Mouse (Mus musculus) heart, adult 9 months (tissue): ENCODE results near the gene Cmah.

Experiments
- DNase-seq, 2 experiments: peaks; one replicate each; pipeline ENCODE4 v3.0.0; 2022; ENCODE audit warnings: low spot score in 2 of 2

The Cmah gene

GRCm38 (mm10) chr13:24327201-24327600, at the start of gene Cmah:
Cmah (plus strand) TSS chr13:24327404.
- no peak for DNase-seq

- no peak for DNase-seq
These were observed 47.8 kb upstream of the Cmah start for GRCm38 (mm10) chr13:24279407-24279761.

GRCm38 (mm10) chr13:24279762-24280438, 47.3 kb upstream of the Cmah start:
- peak in 1 of 2 experiments; percentile 17 for DNase-seq

GRCm38 (mm10) chr13:24280439-24281431, 46.5 kb upstream of the Cmah start, which contains the start of gene Carmil1:
Carmil1 (minus strand) TSS chr13:24280795.
- peak; percentile 80 to 84 for DNase-seq

GRCm38 (mm10) chr13:24287381-24287780, 39.8 kb upstream of the Cmah start:
- DNase-seq: no peak

GRCm38 (mm10) chr13:24297252-24297651, 30.0 kb upstream of the Cmah start:
- DNase-seq: no peak

- no peak for DNase-seq
These were observed 21.7 kb upstream of the Cmah start for GRCm38 (mm10) chr13:24305486-24305885.

GRCm38 (mm10) chr13:24306248-24306647, 21.0 kb upstream of the Cmah start:
- DNase-seq: no peak

- no peak for DNase-seq
These were observed 15.9 kb upstream of the Cmah start for GRCm38 (mm10) chr13:24311011-24311940.

- no peak for DNase-seq
These were observed 10.6 kb upstream of the Cmah start for GRCm38 (mm10) chr13:24316563-24316962.

GRCm38 (mm10) chr13:24318618-24319017, 8.6 kb upstream of the Cmah start:
- DNase-seq: no peak

GRCm38 (mm10) chr13:24321313-24321712, 5.9 kb upstream of the Cmah start:
- DNase-seq: no peak

GRCm38 (mm10) chr13:24328036-24328817, 1.0 kb downstream of the Cmah start:
- DNase-seq: no peak

GRCm38 (mm10) chr13:24330128-24330527, 2.9 kb downstream of the Cmah start:
- no peak for DNase-seq

- no peak for DNase-seq
These were observed 3.8 kb downstream of the Cmah start for GRCm38 (mm10) chr13:24330836-24331523.

GRCm38 (mm10) chr13:24332537-24332936, 5.3 kb downstream of the Cmah start:
- no peak for DNase-seq

GRCm38 (mm10) chr13:24336818-24337217, 9.6 kb downstream of the Cmah start:
- no peak for DNase-seq

GRCm38 (mm10) chr13:24337874-24338273, 10.7 kb downstream of the Cmah start:
- DNase-seq: peak; percentile 41 to 45

GRCm38 (mm10) chr13:24338343-24338861, 11.2 kb downstream of the Cmah start:
- peak; percentile 83 to 85 for DNase-seq

GRCm38 (mm10) chr13:24339907-24340306, 12.7 kb downstream of the Cmah start:
- DNase-seq: no peak
